Mouse (Mus musculus) liver, postnatal 0 days (tissue): ENCODE measurements at regions not wholly inside any gene's neighbourhood (a gene's known extent, or its start where the extent isn't known, plus 50 kb on each side); places are given as distances from the start of the nearest gene placed in this dataset.

ENCODE experiments used
- CTCF ChIP-seq: sonication (generic); IDR thresholded peaks from 2 replicates; pipeline ENCODE4 v1.5.1; 2016; ENCODE audit warnings: antibody characterized with exemption, low read depth
- EP300 ChIP-seq: IDR thresholded peaks from 2 replicates; pipeline ENCODE4 v1.6.1; 2016; ENCODE audit warnings: antibody characterized with exemption, low read depth, mild to moderate bottlenecking

DNA sequence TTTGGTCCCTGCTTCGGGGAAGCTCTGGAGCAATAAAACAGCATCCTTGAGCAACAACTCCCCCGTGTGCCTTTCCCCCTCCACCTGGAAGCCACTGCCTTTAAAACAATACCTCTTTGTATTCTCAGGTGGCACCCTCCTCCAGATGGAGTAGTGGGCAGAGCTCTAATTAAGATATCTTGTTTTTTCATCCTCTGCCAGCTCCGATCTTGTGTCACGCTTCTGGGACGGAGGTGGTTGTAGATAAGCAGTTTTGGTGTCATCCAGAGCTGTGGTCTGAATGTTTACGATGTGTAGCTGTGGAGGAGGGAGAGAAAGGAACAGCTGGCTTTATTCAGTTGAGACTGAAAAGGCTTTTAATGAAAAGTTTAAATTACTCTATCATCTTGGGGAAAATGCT lies 572.3 kb downstream of the Adgrl2 start:
- no peak for TF ChIP-seq CTCF
- peak; percentile 33; the same call in 1 of the 2 replicates for TF ChIP-seq EP300
